Mouse (Mus musculus): Measurements from ENCODE around the gene Mthfd2l.

DNA sequence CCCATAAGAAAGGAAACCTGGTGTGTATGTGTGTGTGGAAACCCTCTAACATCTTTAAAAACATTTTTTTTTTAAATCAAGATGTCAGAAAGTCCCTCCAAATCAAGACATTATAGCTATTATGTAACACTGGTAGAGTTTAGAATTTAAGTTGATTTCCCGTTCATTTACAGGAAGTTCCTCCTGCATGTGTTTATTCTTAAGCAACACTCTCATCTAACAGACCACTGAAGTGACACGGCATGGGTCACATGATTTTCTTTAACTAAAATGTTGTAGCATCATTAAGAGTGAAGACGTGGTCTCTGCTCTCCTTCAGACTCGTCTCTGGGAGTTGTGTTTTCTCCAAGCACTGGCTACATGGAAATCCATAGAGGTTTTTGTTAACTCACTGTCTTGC is 33.8 kb downstream of the Mthfd2l start:
- TF ChIP-seq USF1 (IDR thresholded peaks at IDR 0.05; ENCODE audit: low read depth), result no peak
- TF ChIP-seq CTCF (IDR thresholded peaks at IDR 0.05; ENCODE audit: control insufficient read depth, insufficient read depth, insufficient read length), result no peak
- TF ChIP-seq MAX (IDR thresholded peaks at IDR 0.05), result no peak

All from C2C12 (cell line).